Mouse (Mus musculus) cerebellum, adult 11 months (tissue): ENCODE measurements around the gene Cdc20.

Source experiments
- DNase-seq: peaks from one replicate; pipeline ENCODE4 v3.0.0; 2022

The Cdc20 gene

GRCm38 (mm10) chr4:118436820-118437603 is at the start of gene Cdc20:
Cdc20 (minus strand) TSS chr4:118437352.
- peak; percentile 69 for DNase-seq

GRCm38 (mm10) chr4:118476773-118477530 is 39.8 kb upstream of the Cdc20 start:
- DNase-seq: no peak

- DNase-seq: no peak
Observed at GRCm38 (mm10) chr4:118472687-118473086, 35.5 kb upstream of the Cdc20 start.

- DNase-seq: no peak
Observed at GRCm38 (mm10) chr4:118471281-118471680, 34.1 kb upstream of the Cdc20 start.

- DNase-seq: no peak
Observed at GRCm38 (mm10) chr4:118465697-118466163, 28.6 kb upstream of the Cdc20 start.

GRCm38 (mm10) chr4:118464956-118465355 is 27.8 kb upstream of the Cdc20 start:
- no peak for DNase-seq

- no peak for DNase-seq
Observed at GRCm38 (mm10) chr4:118457345-118457975, 20.3 kb upstream of the Cdc20 start, which contains the start of gene Mpl. Mpl (minus strand) TSS chr4:118457513.

- no peak for DNase-seq
Observed at GRCm38 (mm10) chr4:118446415-118447153, 9.4 kb upstream of the Cdc20 start.

- DNase-seq: no peak
Observed at GRCm38 (mm10) chr4:118445781-118446414, 8.7 kb upstream of the Cdc20 start.

- DNase-seq: no peak
Observed at GRCm38 (mm10) chr4:118445088-118445487, 7.9 kb upstream of the Cdc20 start.

GRCm38 (mm10) chr4:118437829-118438253 is 689 bp upstream of the Cdc20 start:
- no peak for DNase-seq

GRCm38 (mm10) chr4:118432332-118432731 is 4.8 kb downstream of the Cdc20 start:
- no peak for DNase-seq

- DNase-seq: no peak
Observed at GRCm38 (mm10) chr4:118429215-118429895, 7.8 kb downstream of the Cdc20 start.

- no peak for DNase-seq
Observed at GRCm38 (mm10) chr4:118428531-118429214, 8.5 kb downstream of the Cdc20 start.

- DNase-seq: peak; percentile 72
Observed at GRCm38 (mm10) chr4:118427768-118428451, 9.2 kb downstream of the Cdc20 start, which contains the start of gene Elovl1. Elovl1 (plus strand) TSS chr4:118428093.

- no peak for DNase-seq
Observed at GRCm38 (mm10) chr4:118427415-118427767, 9.8 kb downstream of the Cdc20 start.

GRCm38 (mm10) chr4:118425374-118425773 is 11.8 kb downstream of the Cdc20 start:
- no peak for DNase-seq

GRCm38 (mm10) chr4:118424541-118425160 is 12.5 kb downstream of the Cdc20 start:
- DNase-seq: no peak

- DNase-seq: no peak
Observed at GRCm38 (mm10) chr4:118421384-118421783, 15.8 kb downstream of the Cdc20 start.
